Mouse (Mus musculus) cerebral cortex, adult 2 months (tissue): ENCODE results near the gene Wdr90.

Experiments
- WGBS: fragments of 180-500 bp; shearing (Covaris S2); methylation state at CpG from one replicate; pipeline ENCODE4 v1.1.7; 2018; 5-methylcytosine and 5-hydroxymethylcytosine counted together

The Wdr90 gene

GRCm38 (mm10) chr17:25830200-25830753, 31.0 kb downstream of the Wdr90 start:
- WGBS = 68% methylated on average over 4 of the region's 4 CpGs

- WGBS = 21% methylated on average over 8 of the region's 8 CpGs
These were observed 31.7 kb downstream of the Wdr90 start for GRCm38 (mm10) chr17:25829558-25830017.

GRCm38 (mm10) chr17:25828712-25829557, 32.4 kb downstream of the Wdr90 start, which contains the start of gene Jmjd8:
TSS of gene Jmjd8 (plus strand) at chr17:25828867.
- WGBS = under 1% methylated on average over 32 of the region's 32 CpGs

- WGBS = 77% methylated on average over 8 of the region's 8 CpGs
These were observed 33.1 kb downstream of the Wdr90 start for GRCm38 (mm10) chr17:25828223-25828594.

GRCm38 (mm10) chr17:25827546-25828222, 33.6 kb downstream of the Wdr90 start:
- 87% methylated on average over 22 of the region's 22 CpGs for WGBS

- whole genome bisulfite sequencing = 97% methylated on average over 13 of the region's 13 CpGs
These were observed 34.3 kb downstream of the Wdr90 start for GRCm38 (mm10) chr17:25827011-25827410.

GRCm38 (mm10) chr17:25825984-25826570, 35.2 kb downstream of the Wdr90 start:
- WGBS = 93% methylated on average over 27 of the region's 27 CpGs

- WGBS = 88% methylated on average over 6 of the region's 6 CpGs
These were observed 36.0 kb downstream of the Wdr90 start for GRCm38 (mm10) chr17:25825311-25825710.

GRCm38 (mm10) chr17:25824362-25825142, 36.7 kb downstream of the Wdr90 start:
- 70% methylated on average over 16 of the region's 17 CpGs for WGBS

- under 1% methylated on average over 18 of the region's 18 CpGs for WGBS
These were observed 37.8 kb downstream of the Wdr90 start, which contains the start of gene Wdr24 for GRCm38 (mm10) chr17:25823452-25823851. TSS of gene Wdr24 (plus strand) at chr17:25823627.

- WGBS = 19% methylated on average over 46 of the region's 46 CpGs
These were observed 42.2 kb downstream of the Wdr90 start for GRCm38 (mm10) chr17:25818851-25819780.

- WGBS = 66% methylated on average over 11 of the region's 11 CpGs
These were observed 43.6 kb downstream of the Wdr90 start for GRCm38 (mm10) chr17:25817662-25818061.

- WGBS = under 1% methylated on average over 20 of the region's 20 CpGs
These were observed 47.8 kb downstream of the Wdr90 start for GRCm38 (mm10) chr17:25813471-25813870.

GRCm38 (mm10) chr17:25810890-25811289, 50.4 kb downstream of the Wdr90 start:
- 40% methylated on average over 4 of the region's 4 CpGs for WGBS

GRCm38 (mm10) chr17:25809606-25810340, 51.5 kb downstream of the Wdr90 start:
- WGBS = 10% methylated on average over 25 of the region's 25 CpGs

GRCm38 (mm10) chr17:25808789-25809605, 52.3 kb downstream of the Wdr90 start, which contains the start of gene Fbxl16:
TSS of gene Fbxl16 (plus strand) at chr17:25809085.
- under 1% methylated on average over 98 of the region's 100 CpGs for WGBS

- WGBS = 34% methylated on average over 5 of the region's 5 CpGs
These were observed 53.3 kb downstream of the Wdr90 start for GRCm38 (mm10) chr17:25808028-25808427.

GRCm38 (mm10) chr17:25807452-25807851, 53.8 kb downstream of the Wdr90 start:
- WGBS = 21% methylated on average over 2 of the region's 2 CpGs
